Mouse (Mus musculus) kidney, postnatal 36 days (tissue): ENCODE data around the gene Hspa1a.
A peak's percentile ranks its signal among the peaks of the same experiment; 100 is the strongest.

Experiments used
- DNase-seq, 2 experiments: peaks; one replicate each; pipeline ENCODE4 v3.0.0; 2021 to 2022; ENCODE audit warnings: mixed read lengths in 2 of 2

Hspa1a gene

DNA sequence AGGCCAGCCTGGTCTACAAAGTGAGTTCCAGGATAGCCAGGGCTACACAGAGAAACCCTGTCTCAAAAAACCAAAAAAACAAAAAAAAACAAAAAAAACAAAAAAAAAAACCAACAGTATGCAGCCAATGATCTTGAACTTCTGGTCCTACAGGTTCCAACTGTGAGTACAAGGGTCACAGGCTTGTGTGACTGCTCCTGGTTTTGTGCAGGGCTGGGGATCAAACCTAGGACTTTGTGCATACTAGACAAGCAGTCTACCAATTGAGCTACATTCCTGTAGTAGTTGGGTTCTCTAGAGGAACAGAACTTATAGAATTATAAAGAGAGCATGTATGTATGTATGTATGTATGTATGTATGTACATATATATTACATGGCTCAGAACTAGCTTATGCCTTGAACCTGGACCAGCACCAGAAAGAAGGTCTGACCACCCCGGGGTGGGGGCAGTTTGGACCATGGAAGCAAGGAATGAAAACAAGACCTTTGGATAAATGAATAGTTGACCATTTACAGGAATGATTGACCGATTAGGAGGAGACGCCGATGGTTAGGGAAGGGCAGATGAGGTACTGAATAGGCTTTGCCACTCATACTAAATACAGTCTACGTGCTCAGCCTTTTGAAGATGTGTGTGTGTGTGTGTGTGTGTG, 25.3 kb downstream of the Hspa1a start:
- peak; percentile 73 to 78 for DNase-seq

DNA sequence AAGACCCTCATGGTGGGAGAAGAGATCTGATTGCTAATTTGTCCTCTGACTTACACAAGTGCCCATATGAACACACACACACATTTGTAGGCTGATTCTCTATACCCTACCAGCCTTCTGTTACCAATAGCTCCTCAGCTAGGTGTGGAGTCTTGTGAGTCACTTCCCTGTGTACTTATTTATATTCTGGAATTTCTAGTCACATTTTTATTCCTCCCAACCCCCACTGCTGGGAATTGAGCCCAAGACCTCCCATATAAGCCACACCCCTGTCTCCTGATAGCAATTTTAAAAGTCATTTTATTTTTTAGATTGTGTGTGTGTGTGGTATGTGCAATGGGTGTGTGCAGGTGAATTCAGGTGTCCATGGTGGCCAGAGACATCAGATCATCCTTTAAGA, 27.6 kb downstream of the Hspa1a start:
- DNase-seq, result peak; percentile 60 to 65

DNA sequence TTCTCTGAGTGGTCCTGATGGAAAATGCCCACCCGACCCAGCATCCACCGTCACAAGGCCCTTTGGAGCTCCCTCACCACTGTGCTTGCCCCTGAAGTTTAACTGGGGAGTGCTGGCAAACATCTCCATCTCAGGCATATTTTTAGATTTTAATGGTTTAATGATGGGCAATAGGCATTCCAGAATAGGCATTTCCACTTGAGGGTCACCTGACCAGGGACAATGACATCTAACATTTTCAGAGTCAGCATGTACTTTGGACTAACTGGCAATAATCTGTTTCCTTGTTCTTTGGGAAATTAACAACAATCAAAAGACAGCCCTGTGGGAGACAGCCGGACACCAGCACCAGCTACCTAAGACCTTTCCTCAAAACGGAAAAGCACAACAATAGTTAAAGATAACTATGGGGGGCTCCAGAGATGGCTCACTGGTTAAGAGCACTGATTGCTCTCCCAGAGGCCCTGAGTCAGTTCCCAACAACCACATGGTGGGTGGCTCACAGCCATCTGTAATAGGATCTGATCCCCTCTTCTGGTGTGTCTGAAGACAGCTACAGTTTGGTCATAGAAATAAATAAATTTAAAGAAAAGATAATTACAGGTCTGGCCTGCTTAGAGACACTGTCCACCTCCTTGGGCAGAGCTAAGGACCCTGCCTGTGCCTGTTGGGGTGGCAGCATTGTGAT, 28.7 kb downstream of the Hspa1a start:
- peak; percentile 48 to 71 for DNase-seq

DNA sequence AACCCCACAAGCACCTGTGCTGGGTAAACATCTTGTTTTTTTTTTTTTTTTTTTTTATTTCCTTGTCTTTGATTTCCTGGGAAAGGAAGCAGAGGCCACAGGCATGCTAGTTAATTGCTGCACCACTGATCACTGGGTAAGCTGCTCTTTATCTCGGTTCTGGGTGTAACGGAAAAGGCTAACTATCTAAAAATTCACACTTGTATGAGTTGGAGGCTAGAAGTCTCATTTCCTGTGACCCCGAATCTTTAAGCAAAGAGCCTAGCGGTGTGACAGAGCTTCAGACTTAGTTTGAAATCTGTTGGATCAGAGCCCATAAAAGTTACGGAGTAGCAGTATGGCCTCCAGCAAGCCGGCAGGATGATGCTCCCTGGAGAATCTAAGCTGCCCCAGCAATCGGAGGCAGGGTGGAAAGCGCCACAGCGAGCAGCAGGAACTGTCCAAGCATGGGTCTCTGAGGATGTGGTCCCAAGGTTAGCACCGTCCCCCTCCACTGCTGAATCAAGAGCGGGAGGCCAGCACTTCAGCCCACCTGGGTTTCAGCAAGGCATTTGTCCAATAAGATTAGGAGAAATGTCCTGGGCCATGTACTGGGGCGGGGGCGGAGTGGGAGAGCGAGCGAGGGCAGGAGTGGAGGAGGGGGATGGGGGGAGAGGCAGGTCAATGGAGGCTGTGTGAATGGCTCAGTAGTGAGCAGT, 30.5 kb downstream of the Hspa1a start:
- peak in 1 of 2 experiments; percentile 49 for DNase-seq

DNA sequence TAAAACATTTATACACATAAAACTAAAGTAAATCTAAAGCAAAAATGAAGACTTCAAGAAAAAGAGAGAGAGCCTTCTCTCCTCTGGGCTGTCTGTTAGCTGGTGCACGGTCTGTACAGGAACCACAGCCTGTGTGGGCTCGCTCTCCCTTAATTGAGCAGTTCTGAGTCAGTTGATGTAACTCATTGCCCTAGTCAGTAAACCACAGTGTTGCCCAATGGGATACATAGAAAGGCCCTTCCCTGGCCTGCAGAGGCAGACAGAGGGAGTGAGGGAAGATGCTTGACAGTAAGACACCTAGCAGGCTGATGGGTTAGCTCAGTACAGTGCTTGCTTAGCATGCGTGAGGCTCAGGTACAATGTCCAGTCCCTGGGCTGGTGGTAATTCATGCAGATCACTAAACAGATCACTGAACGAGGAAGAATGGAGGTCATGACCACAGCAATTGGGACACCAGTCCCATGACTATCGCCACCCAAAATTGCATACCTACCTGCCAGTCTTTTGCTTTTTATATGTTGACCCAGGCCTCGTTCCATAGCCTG, 33.9 kb downstream of the Hspa1a start:
- DNase-seq, result peak; percentile 70 to 79

DNA sequence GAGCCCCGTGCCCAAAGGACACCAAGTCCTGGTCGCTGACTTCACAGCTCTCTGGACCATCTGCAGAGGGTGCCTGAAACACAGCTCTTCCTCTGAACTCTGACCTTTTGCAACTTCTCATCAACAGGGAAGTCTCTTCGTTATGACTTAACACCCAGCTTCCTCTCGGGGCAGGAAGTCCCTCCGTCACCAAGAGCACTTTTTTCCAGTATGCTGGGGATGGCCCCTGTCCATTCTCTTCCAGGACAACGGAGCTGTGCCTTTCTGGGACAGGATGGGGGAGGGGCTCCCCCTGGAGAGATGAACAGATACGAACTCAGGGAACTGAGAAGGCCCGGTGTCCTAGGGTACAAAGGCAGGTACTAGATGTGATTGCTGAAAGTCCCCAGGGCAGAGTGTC, 37.1 kb downstream of the Hspa1a start:
- peak; percentile 56 to 72 for DNase-seq

DNA sequence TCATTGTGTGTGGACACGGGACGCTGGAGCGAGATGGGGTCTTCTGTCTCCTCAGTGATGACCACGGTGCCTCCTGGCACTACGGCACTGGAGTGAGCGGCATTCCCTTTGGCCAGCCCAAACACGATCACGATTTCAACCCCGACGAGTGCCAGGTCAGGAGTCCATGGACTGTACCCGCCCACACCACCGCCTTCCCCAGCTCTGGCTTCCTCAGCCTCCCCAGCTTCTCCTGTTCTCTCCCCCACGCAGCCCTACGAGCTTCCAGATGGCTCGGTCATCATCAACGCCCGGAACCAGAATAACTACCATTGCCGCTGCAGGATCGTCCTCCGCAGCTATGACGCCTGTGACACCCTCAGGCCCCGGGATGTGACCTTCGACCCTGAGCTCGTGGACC, 37.9 kb downstream of the Hspa1a start:
- DNase-seq, result peak; percentile 79 to 80

DNA sequence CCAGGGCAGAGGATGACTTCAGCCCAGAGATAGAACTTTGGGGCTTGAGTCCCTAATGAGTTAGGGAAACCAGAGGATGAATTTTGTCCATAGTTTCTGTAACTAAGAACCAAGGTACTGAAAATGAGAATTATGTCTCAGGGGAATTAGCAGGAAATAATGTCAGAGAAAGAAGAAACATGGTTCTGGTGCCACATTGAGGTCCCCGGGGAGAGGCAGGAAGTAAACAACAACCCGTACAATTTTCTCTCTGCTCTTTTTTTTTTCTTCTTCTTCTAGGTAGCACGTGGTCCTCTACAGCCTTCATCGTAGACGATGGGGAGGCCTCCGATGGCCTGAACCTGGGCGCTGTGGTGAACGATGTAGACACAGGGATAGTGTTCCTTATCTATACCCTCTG, 39.7 kb downstream of the Hspa1a start:
- DNase-seq, result no peak

DNA sequence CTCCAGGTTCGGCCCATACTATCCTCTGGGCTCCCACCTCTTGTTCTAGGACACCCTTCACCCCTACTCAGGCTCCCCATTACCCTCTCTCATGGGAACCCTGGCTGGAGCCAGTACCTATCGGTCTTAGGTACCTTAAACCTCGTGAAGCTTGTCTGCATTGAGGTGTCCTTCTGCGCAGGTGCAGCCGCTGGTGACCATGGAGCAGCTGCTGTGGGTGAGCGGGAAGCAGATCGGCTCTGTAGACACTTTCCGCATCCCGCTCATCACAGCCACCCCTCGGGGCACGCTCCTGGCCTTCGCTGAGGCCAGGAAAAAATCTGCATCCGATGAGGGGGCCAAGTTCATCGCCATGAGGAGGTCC, 40.2 kb downstream of the Hspa1a start:
- DNase-seq, result peak in 1 of 2 experiments; percentile 56

DNA sequence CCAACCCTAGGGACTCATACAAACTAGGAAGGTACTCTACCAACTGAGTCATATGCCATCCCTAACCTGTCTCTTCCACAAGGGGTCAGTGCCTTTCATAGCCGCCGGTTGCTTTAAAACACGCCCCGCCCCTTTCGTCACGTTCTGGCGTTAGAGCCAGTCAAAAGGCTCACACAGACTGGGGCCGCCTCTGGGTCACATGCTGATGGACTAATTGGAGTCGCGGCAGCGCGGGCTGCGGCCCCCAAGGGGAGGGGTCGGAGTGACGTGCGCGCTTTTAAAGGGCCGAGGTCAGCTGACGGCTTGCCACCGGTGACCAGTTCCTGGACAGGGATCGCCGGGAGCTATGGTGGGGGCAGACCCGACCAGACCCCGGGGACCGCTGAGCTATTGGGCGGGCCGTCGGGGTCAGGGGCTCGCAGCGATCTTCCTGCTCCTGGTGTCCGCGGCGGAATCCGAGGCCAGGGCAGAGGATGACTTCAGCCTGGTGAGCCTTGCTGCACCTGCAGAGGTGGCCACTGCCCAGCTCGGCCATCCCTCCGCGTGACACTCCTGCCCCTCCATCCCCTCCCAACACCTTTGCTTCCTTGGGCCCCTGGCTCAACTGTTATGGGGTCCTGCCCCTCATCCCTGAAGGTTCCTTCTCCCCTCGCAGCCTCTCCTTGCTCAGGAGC, 40.8 kb downstream of the Hspa1a start, which contains the start of gene Neu1:
Gene Neu1 (plus strand): TSS at position 193 of the 674 bp plus-strand sequence.
- DNase-seq, result peak; percentile 100

DNA sequence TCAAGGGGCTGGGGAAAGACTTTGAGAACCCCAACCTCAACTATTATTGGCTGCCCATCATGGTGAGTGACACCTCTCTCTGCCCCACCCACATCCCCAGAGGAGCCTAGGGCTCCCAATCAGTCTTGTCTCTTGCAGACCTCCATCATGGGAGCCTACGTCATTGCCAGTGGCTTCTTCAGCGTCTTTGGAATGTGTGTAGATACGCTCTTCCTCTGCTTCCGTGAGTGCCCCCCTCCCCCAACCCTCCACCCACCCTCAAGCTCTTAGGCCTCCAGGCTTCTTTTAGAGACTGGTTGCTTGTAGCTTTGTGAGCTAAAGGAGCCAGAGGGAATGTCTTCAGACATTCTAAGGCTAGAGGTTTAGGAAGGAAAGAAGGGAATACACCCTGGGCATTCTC, 43.1 kb downstream of the Hspa1a start:
- no peak for DNase-seq

DNA sequence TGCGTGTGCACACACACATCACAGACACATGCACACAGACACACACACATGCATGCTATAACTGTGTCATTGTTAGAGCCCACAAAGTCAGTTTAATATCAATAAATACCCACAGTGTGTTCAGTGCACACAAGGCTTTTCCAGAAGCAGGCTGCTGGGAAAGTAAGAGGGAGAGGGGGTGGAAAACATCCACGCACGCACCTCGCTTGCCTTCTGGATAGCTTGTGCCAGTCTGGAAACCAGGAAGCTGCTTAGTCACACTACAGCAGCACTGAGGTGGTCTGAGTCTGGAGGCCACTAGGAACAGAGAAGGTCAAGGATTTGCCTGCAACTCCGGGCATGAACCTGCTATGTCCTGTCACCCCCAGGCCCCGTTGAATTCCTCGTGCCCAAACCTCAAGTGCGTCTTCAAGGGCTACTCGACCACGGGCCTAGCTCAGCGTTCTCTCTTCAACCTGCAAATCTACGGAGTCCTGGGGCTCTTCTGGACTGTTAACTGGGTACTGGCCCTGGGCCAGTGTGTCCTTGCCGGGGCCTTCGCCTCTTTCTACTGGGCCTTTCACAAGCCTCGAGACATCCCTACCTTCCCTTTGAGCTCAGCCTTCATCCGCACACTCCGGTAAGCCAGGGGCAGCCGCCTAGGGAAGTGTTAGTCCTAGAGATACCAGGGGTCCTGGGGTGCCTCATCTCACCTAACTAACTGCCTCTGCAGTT, 44.5 kb downstream of the Hspa1a start:
- DNase-seq, result no peak

DNA sequence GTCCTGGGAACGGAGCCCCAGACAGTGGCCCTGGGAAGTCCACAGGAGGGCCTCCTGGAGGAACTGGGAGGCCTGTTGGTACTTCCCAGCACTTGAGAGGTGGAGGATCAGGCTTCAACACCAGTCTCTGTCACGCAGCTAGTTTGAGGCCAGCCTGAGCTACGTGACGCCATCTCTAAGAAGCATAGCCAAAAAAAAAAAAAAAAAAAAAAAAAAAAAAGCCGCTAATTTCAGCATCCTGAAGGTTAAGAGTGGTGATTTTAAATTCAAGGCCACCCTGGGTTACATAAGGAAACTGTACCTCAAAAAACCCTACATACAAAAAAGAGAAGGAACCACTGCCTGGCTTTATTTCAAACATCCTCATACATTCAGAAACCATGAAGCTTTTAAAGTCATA, 47.7 kb downstream of the Hspa1a start:
- no peak for DNase-seq

DNA sequence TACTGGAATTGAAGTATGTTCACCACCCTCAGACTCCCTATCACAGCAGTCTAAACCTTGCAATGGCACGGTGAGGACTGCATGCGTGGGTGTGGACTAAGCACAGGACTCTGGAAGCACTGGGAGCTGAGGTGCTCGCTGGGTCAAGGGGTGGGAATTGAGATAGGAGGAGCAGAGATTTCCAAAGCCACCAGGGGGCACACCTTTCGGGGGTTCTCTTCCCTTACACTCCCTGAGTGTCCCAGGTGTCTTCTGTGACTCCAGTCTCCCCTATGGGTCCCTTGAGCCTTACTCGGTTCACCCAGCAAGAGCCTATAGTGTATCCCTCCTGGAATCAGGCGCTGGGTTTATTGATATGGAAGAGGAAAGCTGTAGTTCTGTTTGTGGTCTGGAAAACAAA, 49.0 kb downstream of the Hspa1a start:
- DNase-seq, result peak in 1 of 2 experiments; percentile 52
